Mouse (Mus musculus) embryonic facial prominence, embryonic 15.5 days (tissue): ENCODE data around the gene Gsx2. TPM values are rescaled to one million over a fixed set of nuclear protein-coding genes. Genes with fewer than 3 reads are reported as not detected.

ENCODE experiments used
- ATAC-seq: fragments of 200-750 bp; cut with Nextera tagmentation; 2 replicates; pipeline ENCODE4 v1.8.0; 2017; ENCODE audit warnings: low read depth, moderate TSS enrichment; ENCODE audit not compliant: insufficient number of reproducible peaks, low FRiP score, low TSS enrichment
- H3K27ac ChIP-seq: fragments of 300-500 bp; sonication (generic); replicated peaks from 2 replicates; pipeline ENCODE4 v1.5.1; 2015; ENCODE audit warnings: mild to moderate bottlenecking, inconsistent platforms
- H3K27me3 ChIP-seq: fragments of 300-500 bp; sonication (generic); 2 replicates; pipeline ENCODE4 v1.6.1; 2015; ENCODE audit warnings: inconsistent platforms
- H3K36me3 ChIP-seq: fragments of 300-500 bp; sonication (generic); 2 replicates; pipeline ENCODE4 v1.6.1; 2015; ENCODE audit warnings: mild to moderate bottlenecking, inconsistent platforms
- H3K4me1 ChIP-seq: fragments of 300-500 bp; sonication (generic); 2 replicates; pipeline ENCODE4 v1.6.1; 2015; ENCODE audit warnings: inconsistent platforms
- H3K4me2 ChIP-seq: fragments of 300-500 bp; sonication (generic); replicated peaks from 2 replicates; pipeline ENCODE4 v1.6.1; 2015; ENCODE audit warnings: mild to moderate bottlenecking, inconsistent platforms
- H3K4me3 ChIP-seq: fragments of 300-500 bp; sonication (generic); replicated peaks from 2 replicates; pipeline ENCODE4 v1.5.1; 2015; ENCODE audit warnings: mild to moderate bottlenecking, inconsistent platforms
- H3K9ac ChIP-seq: fragments of 300-500 bp; sonication (generic); 2 replicates; pipeline ENCODE4 v1.6.1; 2015; ENCODE audit warnings: inconsistent platforms
- H3K9me3 ChIP-seq: fragments of 300-500 bp; sonication (generic); replicated peaks from 2 replicates; pipeline ENCODE4 v1.6.1; 2016; ENCODE audit warnings: inconsistent platforms
- WGBS: fragments of 180-500 bp; shearing (Covaris S2); methylation state at CpG from one replicate; pipeline ENCODE4 v1.1.7; 2015; 5-methylcytosine and 5-hydroxymethylcytosine counted together
- polyA plus RNA-seq: library from polyadenylated mRNA; unstranded; fragments of >200 nt; fragmentation: Nextera tagmentation; extraction: Ambion mirVana; gene quantifications from 2 replicates; pipeline ENCODE4 v1.2.1, GENCODE M21; 2015

Gsx2 gene
- polyA plus RNA-seq, 1 experiment from 2014 or later = not detected

DNA sequence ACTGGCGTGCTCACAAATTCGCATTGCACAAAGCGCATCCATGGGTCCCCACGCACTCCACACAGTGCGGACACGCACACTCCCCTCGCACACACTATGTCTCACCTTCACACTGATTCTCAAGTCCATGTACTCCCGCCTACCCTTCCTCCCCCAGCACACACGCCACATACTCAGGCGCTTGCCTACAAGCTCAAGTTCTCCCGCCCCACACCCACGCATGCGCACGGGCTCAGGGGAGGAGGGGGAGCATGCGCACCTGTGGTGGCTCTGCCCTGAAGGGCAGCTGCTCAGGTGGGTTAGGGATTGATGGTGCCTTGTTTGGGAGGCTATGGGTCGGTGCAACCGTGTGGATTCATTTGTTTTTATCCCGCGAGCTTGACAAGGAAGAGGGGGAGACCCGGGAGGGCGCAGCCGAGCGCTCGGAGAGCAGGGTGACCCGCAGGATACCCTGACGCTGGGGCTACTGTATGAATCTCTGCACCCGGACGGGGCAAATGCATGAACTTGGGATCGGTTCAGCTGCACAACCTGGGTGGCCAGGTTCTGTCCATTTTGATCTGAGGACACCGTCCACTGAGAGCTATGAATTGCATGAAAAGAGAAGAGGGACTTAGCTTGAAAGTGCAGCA is 8.2 kb upstream of the Gsx2 start:
- peaks cover 25% of the 10 kb centered on the region for H3K4me1 ChIP-seq
- H3K4me2 ChIP-seq = peak overlapping the region; percentile 91
- no peak overlapping the region for H3K27ac ChIP-seq
- peak overlapping the region; percentile 47 for H3K4me3 ChIP-seq
- under 1% methylated on average over 30 of the region's 30 CpGs for WGBS
- ATAC-seq = peak; percentile 79
- H3K9me3 ChIP-seq = no peaks in the 10 kb centered on the region
- peak overlapping the region; percentile 15 for H3K9ac ChIP-seq
- no peaks in the 10 kb centered on the region for H3K36me3 ChIP-seq
- H3K27me3 ChIP-seq = peaks cover 51% of the 10 kb centered on the region

- 9% methylated on average over 13 of the region's 13 CpGs for WGBS
- H3K4me2 ChIP-seq = 0 out of 2 replicates have a peak overlapping the region, but pooled peaks have one; percentile 12
- ATAC-seq = no peak
These were observed 5.3 kb upstream of the Gsx2 start for GRCm38 (mm10) chr5:75070132-75070531.

GRCm38 (mm10) chr5:75070656-75071375 is 4.6 kb upstream of the Gsx2 start:
- Histone ChIP-seq H3K36me3 (no peaks in the 10 kb centered on the region), H3K4me3 (no peak overlapping the region), H3K9me3 (no peaks in the 10 kb centered on the region), H3K4me1 (peaks cover 32% of the 10 kb centered on the region), H3K27ac (no peak overlapping the region), H3K4me2 (no peak overlapping the region), H3K9ac (no peak overlapping the region), H3K27me3 (peaks cover 87% of the 10 kb centered on the region)
- 4% methylated on average over 23 of the region's 23 CpGs for WGBS
- ATAC-seq = no peak

More at GRCm38 (mm10) chr5:75070132-75070531, 5.3 kb upstream of the Gsx2 start:
- Histone ChIP-seq H3K9ac (no peak overlapping the region), H3K9me3 (no peaks in the 10 kb centered on the region), H3K4me1 (peaks cover 25% of the 10 kb centered on the region), H3K27me3 (peaks cover 80% of the 10 kb centered on the region), H3K27ac (no peak overlapping the region), H3K36me3 (no peaks in the 10 kb centered on the region), H3K4me3 (no peak overlapping the region)

- ATAC-seq = no peak
- H3K27ac ChIP-seq = no peak overlapping the region
These were observed 3.5 kb upstream of the Gsx2 start for GRCm38 (mm10) chr5:75071951-75072350.

DNA sequence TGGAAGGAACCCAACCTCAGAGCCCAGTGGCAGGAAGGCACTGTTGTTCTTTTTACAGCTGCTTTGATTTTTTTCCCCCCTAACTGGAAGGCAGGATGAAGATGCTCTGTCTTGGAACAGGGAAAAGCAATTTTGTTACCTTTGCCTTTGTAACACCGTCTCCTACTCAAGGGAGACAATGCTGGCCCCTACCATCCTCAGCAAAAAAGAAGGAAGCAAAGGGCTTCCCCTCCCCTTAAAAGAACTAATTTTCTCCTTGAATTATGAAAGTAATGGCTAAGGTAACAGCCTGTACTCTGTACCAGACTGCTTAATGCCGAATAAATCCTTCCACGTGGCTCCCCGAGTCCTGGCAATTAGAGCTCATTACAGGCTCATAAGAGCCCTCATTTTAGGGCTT is 2.9 kb upstream of the Gsx2 start:
- Histone ChIP-seq H3K9ac (no peak overlapping the region), H3K36me3 (no peaks in the 10 kb centered on the region), H3K27ac (no peak overlapping the region), H3K4me3 (no peak overlapping the region), H3K27me3 (peaks cover 98% of the 10 kb centered on the region), H3K4me2 (no peak overlapping the region), H3K4me1 (peaks cover 24% of the 10 kb centered on the region), H3K9me3 (no peaks in the 10 kb centered on the region)
- ATAC-seq = no peak
- 9% methylated on average over 4 of the region's 4 CpGs for WGBS

More at GRCm38 (mm10) chr5:75071951-75072350, 3.5 kb upstream of the Gsx2 start:
- WGBS = 2% methylated on average over 10 of the region's 10 CpGs
- no peak overlapping the region for H3K4me3 ChIP-seq
- H3K27me3 ChIP-seq = peaks cover 98% of the 10 kb centered on the region
- no peak overlapping the region for H3K9ac ChIP-seq
- H3K36me3 ChIP-seq = no peaks in the 10 kb centered on the region
- H3K4me1 ChIP-seq = peaks cover 30% of the 10 kb centered on the region
- no peaks in the 10 kb centered on the region for H3K9me3 ChIP-seq
- H3K4me2 ChIP-seq = no peak overlapping the region

GRCm38 (mm10) chr5:75073167-75073566 is 2.2 kb upstream of the Gsx2 start:
- H3K4me1 ChIP-seq = peaks cover 24% of the 10 kb centered on the region
- H3K4me3 ChIP-seq = no peak overlapping the region
- no peaks in the 10 kb centered on the region for H3K36me3 ChIP-seq
- H3K4me2 ChIP-seq = no peak overlapping the region
- WGBS = 34% methylated on average over 1 of the region's 1 CpGs
- ATAC-seq = no peak
- no peak overlapping the region for H3K27ac ChIP-seq
- H3K27me3 ChIP-seq = peaks cover 97% of the 10 kb centered on the region
- H3K9me3 ChIP-seq = no peaks in the 10 kb centered on the region
- no peak overlapping the region for H3K9ac ChIP-seq

GRCm38 (mm10) chr5:75073684-75074083 is 1.7 kb upstream of the Gsx2 start:
- Histone ChIP-seq H3K27me3 (peaks cover 97% of the 10 kb centered on the region), H3K27ac (no peak overlapping the region), H3K9me3 (no peaks in the 10 kb centered on the region), H3K4me3 (no peak overlapping the region), H3K9ac (no peak overlapping the region), H3K4me2 (no peak overlapping the region), H3K4me1 (peaks cover 24% of the 10 kb centered on the region), H3K36me3 (no peaks in the 10 kb centered on the region)
- 19% methylated on average over 3 of the region's 3 CpGs for WGBS
- ATAC-seq = no peak

DNA sequence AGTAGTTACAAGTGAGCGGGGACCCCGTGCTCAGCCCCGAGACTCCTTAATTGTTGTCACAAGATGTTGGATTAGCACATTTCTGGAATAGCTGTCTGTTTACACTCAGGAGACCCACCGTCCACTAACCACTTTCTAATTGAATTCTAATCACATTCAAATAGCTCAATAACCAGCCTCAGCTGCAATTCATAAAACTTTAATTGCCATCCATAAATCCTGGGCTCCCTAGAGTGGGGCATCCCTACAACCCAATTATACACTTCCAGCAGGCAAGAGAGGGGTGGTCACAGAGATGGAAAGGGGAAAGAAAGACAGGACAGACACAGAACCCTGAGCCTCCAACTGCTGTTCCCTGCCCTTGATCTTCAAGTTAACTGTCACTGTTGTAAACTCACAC is 1.3 kb upstream of the Gsx2 start:
- H3K27me3 ChIP-seq = peaks cover 97% of the 10 kb centered on the region
- WGBS = 13% methylated on average over 4 of the region's 4 CpGs

DNA sequence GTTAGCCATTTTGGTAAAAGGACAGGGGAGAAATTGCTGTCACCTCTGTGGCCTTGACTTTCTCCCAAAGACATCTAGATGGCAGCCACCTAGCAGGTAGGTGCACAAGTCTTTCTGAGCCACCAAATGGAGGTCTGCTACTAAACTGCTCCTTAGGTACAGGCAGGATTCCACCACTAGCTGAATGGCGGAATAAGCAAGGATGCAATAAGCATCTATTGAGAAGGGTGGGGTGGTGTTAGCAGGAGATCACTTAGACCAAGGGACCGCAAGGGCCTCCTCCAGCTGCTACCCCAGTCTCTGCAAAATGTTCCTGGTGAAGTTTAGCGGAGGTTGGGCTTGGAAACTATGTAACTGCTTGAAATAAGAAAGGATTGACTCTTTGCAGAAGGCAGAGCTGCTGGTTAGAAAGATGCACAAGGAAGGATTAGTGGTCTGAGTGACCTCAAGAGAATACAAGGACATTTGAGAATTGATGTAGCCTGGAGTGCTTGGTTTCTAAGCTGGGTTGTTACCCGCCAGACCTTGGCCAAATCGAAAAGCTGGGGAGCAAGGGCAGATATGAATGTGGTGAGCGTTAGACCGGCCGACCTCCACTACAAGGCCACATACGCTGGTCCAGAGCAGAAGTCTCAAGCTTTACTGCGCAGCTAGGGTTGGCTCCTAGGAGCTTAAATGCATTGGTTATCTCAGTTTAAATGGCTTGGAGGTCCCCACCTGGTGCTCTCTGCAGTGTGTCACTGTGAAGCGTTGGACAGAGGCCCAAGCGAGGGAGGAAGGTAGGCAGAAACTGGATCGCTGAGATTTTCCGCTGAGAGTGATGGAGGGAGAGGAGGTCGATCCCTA is 641 bp upstream of the Gsx2 start:
- Histone ChIP-seq H3K27ac (no peak overlapping the region), H3K9me3 (no peaks in the 10 kb centered on the region), H3K4me2 (peak overlapping the region; percentile 46; the same call in 1 of the 2 replicates), H3K4me1 (peaks cover 24% of the 10 kb centered on the region), H3K27me3 (peaks cover 97% of the 10 kb centered on the region), H3K4me3 (no peak overlapping the region; the same call in 1 of the 2 replicates), H3K9ac (no peak overlapping the region), H3K36me3 (no peaks in the 10 kb centered on the region)
- ATAC-seq = no peak
- 13% methylated on average over 15 of the region's 15 CpGs for WGBS

More for the DNA sequence above, 1.3 kb upstream of the Gsx2 start:
- no peaks in the 10 kb centered on the region for H3K36me3 ChIP-seq
- no peaks in the 10 kb centered on the region for H3K9me3 ChIP-seq
- H3K4me3 ChIP-seq = no peak overlapping the region
- H3K27ac ChIP-seq = no peak overlapping the region
- peaks cover 24% of the 10 kb centered on the region for H3K4me1 ChIP-seq
- H3K4me2 ChIP-seq = no peak overlapping the region
- no peak overlapping the region for H3K9ac ChIP-seq
- no peak for ATAC-seq

DNA sequence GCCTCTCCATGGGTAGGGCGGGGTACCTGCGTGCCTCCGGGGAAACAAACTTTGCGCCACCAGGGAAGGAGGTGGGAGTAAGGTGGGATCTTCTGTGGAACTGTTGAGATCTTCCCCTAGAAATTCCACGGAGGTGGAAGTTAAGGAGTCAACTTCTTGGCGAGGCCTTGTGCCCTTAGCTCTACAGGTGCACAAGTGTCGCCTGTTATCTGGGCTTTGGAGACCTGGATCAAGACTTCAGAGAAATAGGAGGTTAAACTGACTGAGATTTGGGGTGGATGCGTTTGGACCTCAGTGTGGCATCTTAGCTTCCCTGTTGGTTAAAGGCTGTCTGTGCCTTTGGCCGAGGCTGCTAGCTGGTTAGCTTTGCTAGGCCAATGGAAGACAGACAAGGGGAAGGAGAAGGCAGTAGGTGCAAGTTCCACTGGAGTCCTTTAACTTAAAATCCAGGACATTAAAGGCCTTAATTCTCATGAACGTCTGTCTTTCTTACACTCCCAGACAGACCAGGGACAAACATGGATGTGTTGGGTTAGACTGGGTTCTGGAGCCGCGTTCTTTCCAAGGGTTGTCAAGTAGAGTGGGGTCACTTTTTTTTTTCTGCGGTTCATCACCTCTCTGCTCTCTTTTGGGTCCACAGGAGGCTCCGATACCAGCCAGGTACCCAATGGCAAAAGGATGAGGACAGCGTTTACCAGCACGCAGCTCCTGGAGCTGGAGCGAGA is 1.1 kb downstream of the Gsx2 start:
- 2% methylated on average over 17 of the region's 17 CpGs for WGBS
- Histone ChIP-seq H3K4me2 (peak overlapping the region; percentile 46), H3K27me3 (peaks cover 99% of the 10 kb centered on the region), H3K36me3 (no peaks in the 10 kb centered on the region), H3K27ac (no peak overlapping the region), H3K4me3 (peak overlapping the region; percentile 27), H3K4me1 (peaks cover 11% of the 10 kb centered on the region), H3K9ac (no peak overlapping the region), H3K9me3 (no peaks in the 10 kb centered on the region)
- ATAC-seq = no peak

GRCm38 (mm10) chr5:75077051-75077380 is 1.6 kb downstream of the Gsx2 start:
- WGBS = under 1% methylated on average over 19 of the region's 19 CpGs
- no peak overlapping the region for H3K4me3 ChIP-seq

More at GRCm38 (mm10) chr5:75077051-75077380, 1.6 kb downstream of the Gsx2 start:
- Histone ChIP-seq H3K9ac (no peak overlapping the region), H3K27ac (no peak overlapping the region), H3K9me3 (no peaks in the 10 kb centered on the region), H3K4me1 (peaks cover 11% of the 10 kb centered on the region), H3K4me2 (no peak overlapping the region), H3K36me3 (no peaks in the 10 kb centered on the region), H3K27me3 (peaks cover 97% of the 10 kb centered on the region)
- no peak for ATAC-seq
